Mouse (Mus musculus) stomach, embryonic 14.5 days (tissue): ENCODE data around the gene Pde4c. TPM values are rescaled to one million over a fixed set of nuclear protein-coding genes. Genes with fewer than 3 reads are reported as not detected.
A peak's percentile ranks its signal among the peaks of the same experiment; 100 is the strongest.

Experiments used
- ATAC-seq: fragments of 200-750 bp; cut with Nextera tagmentation; 2 replicates; pipeline ENCODE4 v1.8.0; 2017; ENCODE audit warnings: low read depth, moderate TSS enrichment; ENCODE audit not compliant: insufficient number of reproducible peaks, insufficient read depth, low FRiP score
- H3K27ac ChIP-seq: fragments of 300-500 bp; sonication (generic); 2 replicates; pipeline ENCODE4 v1.5.1; 2014; ENCODE audit warnings: mild to moderate bottlenecking, low read length, moderate library complexity, mixed read lengths
- H3K27me3 ChIP-seq: fragments of 300-500 bp; sonication (generic); 2 replicates; pipeline ENCODE4 v1.6.1; 2014; ENCODE audit warnings: low read length, control low read depth, mixed read lengths; ENCODE audit not compliant: control insufficient read depth, insufficient read depth
- H3K36me3 ChIP-seq: fragments of 300-500 bp; sonication (generic); 2 replicates; pipeline ENCODE4 v1.6.1; 2014; ENCODE audit warnings: mild to moderate bottlenecking, control low read depth, low read length, moderate library complexity, mixed read lengths; ENCODE audit not compliant: control insufficient read depth, insufficient read depth
- H3K4me1 ChIP-seq: fragments of 300-500 bp; sonication (generic); 2 replicates; pipeline ENCODE4 v1.6.1; 2014; ENCODE audit warnings: low read length, control low read depth, mixed read lengths; ENCODE audit not compliant: control insufficient read depth, insufficient read depth
- H3K4me2 ChIP-seq: fragments of 300-500 bp; sonication (generic); replicated peaks from 2 replicates; pipeline ENCODE4 v1.6.1; 2014; ENCODE audit warnings: low read depth, low read length, control low read depth
- H3K4me3 ChIP-seq: fragments of 300-500 bp; sonication (generic); 2 replicates; pipeline ENCODE4 v1.5.1; 2014; ENCODE audit warnings: low read depth, low read length, control low read depth
- H3K9ac ChIP-seq: fragments of 300-500 bp; sonication (generic); replicated peaks from 2 replicates; pipeline ENCODE4 v1.6.1; 2014; ENCODE audit warnings: low read depth, mild to moderate bottlenecking, control low read depth, low read length, moderate library complexity, mixed read lengths
- H3K9me3 ChIP-seq: fragments of 300-500 bp; sonication (generic); 2 replicates; pipeline ENCODE4 v1.6.1; 2016; ENCODE audit warnings: low read depth, low read length, control low read depth; ENCODE audit not compliant: control insufficient read depth
- WGBS: fragments of 180-500 bp; shearing (Covaris S2); extraction: QIAGEN DNeasy Blood & Tissue Kit; methylation state at CpG from one replicate; pipeline ENCODE4 v1.1.7; 2014; 5-methylcytosine and 5-hydroxymethylcytosine counted together
- polyA plus RNA-seq: library from polyadenylated mRNA; unstranded; fragments of >200 nt; fragmentation: Nextera tagmentation; extraction: Ambion mirVana; gene quantifications from 2 replicates; pipeline ENCODE4 v1.2.1, GENCODE M21; 2014

Gene Pde4c
- polyA plus RNA-seq, 1 experiment from 2014 or later = 0.29 TPM

- no peaks in the 10 kb centered on the region for H3K9me3 ChIP-seq
- H3K9ac ChIP-seq = peak overlapping the region; percentile 80; the same call in 1 of the 2 replicates
- peaks cover 26% of the 10 kb centered on the region for H3K4me1 ChIP-seq
- under 1% methylated on average over 20 of the region's 20 CpGs for WGBS
- peak overlapping the region; percentile 75 for H3K4me3 ChIP-seq
- peak overlapping the region; percentile 45; the same call in 1 of the 2 replicates for H3K27ac ChIP-seq
- peaks cover 7% of the 10 kb centered on the region; the same call in 1 of the 2 replicates for H3K36me3 ChIP-seq
- peak; percentile 48 for ATAC-seq
- no peaks in the 10 kb centered on the region for H3K27me3 ChIP-seq
- H3K4me2 ChIP-seq = peak overlapping the region; percentile 82
Observed at GRCm38 (mm10) chr8:70792700-70793099, 69.2 kb downstream of the Pde4c start.

GRCm38 (mm10) chr8:70794215-70794614, 70.7 kb downstream of the Pde4c start:
- Histone ChIP-seq H3K36me3 (no peaks in the 10 kb centered on the region), H3K27ac (no peak overlapping the region), H3K9me3 (no peaks in the 10 kb centered on the region), H3K27me3 (peaks cover 10% of the 10 kb centered on the region; the same call in 1 of the 2 replicates), H3K4me3 (no peak overlapping the region), H3K9ac (no peak overlapping the region), H3K4me1 (peaks cover 28% of the 10 kb centered on the region), H3K4me2 (no peak overlapping the region)
- 88% methylated on average over 2 of the region's 2 CpGs for WGBS
- ATAC-seq = no peak

- no peak for ATAC-seq
- Histone ChIP-seq H3K27me3 (peaks cover 19% of the 10 kb centered on the region), H3K27ac (no peak overlapping the region), H3K9me3 (no peaks in the 10 kb centered on the region), H3K9ac (no peak overlapping the region), H3K4me1 (peaks cover 27% of the 10 kb centered on the region), H3K4me2 (no peak overlapping the region), H3K4me3 (no peak overlapping the region), H3K36me3 (no peaks in the 10 kb centered on the region)
- 85% methylated on average over 2 of the region's 2 CpGs for WGBS
Observed at GRCm38 (mm10) chr8:70795370-70795769, 71.8 kb downstream of the Pde4c start.

- ATAC-seq = no peak; the same call in 1 of the 2 replicates
- Histone ChIP-seq H3K9ac (peak overlapping the region; percentile 41; the same call in 1 of the 2 replicates), H3K9me3 (no peaks in the 10 kb centered on the region), H3K27me3 (peaks cover 19% of the 10 kb centered on the region), H3K4me2 (peak overlapping the region; percentile 94), H3K36me3 (no peaks in the 10 kb centered on the region), H3K4me1 (peaks cover 15% of the 10 kb centered on the region), H3K4me3 (peak overlapping the region; percentile 46), H3K27ac (peak overlapping the region; percentile 23; the same call in 1 of the 2 replicates)
- WGBS = 2% methylated on average over 53 of the region's 54 CpGs
Observed at GRCm38 (mm10) chr8:70796403-70797080, 73.0 kb downstream of the Pde4c start.

- Histone ChIP-seq H3K27me3 (peaks cover 19% of the 10 kb centered on the region), H3K27ac (peak overlapping the region; percentile 27; the same call in 1 of the 2 replicates), H3K4me3 (peak overlapping the region; percentile 46), H3K9me3 (no peaks in the 10 kb centered on the region), H3K4me2 (peak overlapping the region; percentile 94), H3K36me3 (no peaks in the 10 kb centered on the region), H3K9ac (peak overlapping the region; percentile 28; the same call in 1 of the 2 replicates), H3K4me1 (peaks cover 11% of the 10 kb centered on the region; the same call in 1 of the 2 replicates)
- under 1% methylated on average over 49 of the region's 57 CpGs for WGBS
- ATAC-seq = peak; percentile 89
Observed at GRCm38 (mm10) chr8:70797081-70798070, 73.9 kb downstream of the Pde4c start.

- H3K9ac ChIP-seq = no peak overlapping the region
- no peak overlapping the region for H3K27ac ChIP-seq
- H3K9me3 ChIP-seq = no peaks in the 10 kb centered on the region
- WGBS = 14% methylated on average over 15 of the region's 15 CpGs
- peaks cover 4% of the 10 kb centered on the region; the same call in 1 of the 2 replicates for H3K4me1 ChIP-seq
- peaks cover 20% of the 10 kb centered on the region for H3K27me3 ChIP-seq
- no peak for ATAC-seq
- peak overlapping the region; percentile 46 for H3K4me3 ChIP-seq
- no peaks in the 10 kb centered on the region for H3K36me3 ChIP-seq
- peak overlapping the region; percentile 94 for H3K4me2 ChIP-seq
Observed at GRCm38 (mm10) chr8:70798281-70798680, 74.8 kb downstream of the Pde4c start.

GRCm38 (mm10) chr8:70800648-70801047, 77.1 kb downstream of the Pde4c start:
- Histone ChIP-seq H3K36me3 (no peaks in the 10 kb centered on the region), H3K27ac (no peak overlapping the region), H3K4me2 (no peak overlapping the region), H3K4me1 (peaks cover 15% of the 10 kb centered on the region), H3K9ac (no peak overlapping the region), H3K4me3 (no peak overlapping the region), H3K27me3 (peaks cover 27% of the 10 kb centered on the region), H3K9me3 (no peaks in the 10 kb centered on the region)
- WGBS = 63% methylated on average over 10 of the region's 10 CpGs
- ATAC-seq = no peak
